In genomic region chr12:17506994-17507542, GRCm38 (mm10) we compare ENCODE assay signal across 9 mouse cellular contexts. TPM values are rescaled to one million over a fixed set of nuclear protein-coding genes. Genes with fewer than 3 reads are reported as not detected.
DNase-seq lines count a peak whose midpoint lies in the region; ATAC-seq and TF ChIP-seq lines count a peak whose summit lies in the region.
"Had no signal": no experiment of that assay in that cellular context is flagged by ENCODE, and none has a peak within 500 bp of the region (broad histone marks: within the 10 kb centered on the region; RNA-seq: fewer than 3 reads in every experiment).

No protein-coding gene starts in this region.

- 0 out of 2 replicates have a peak, but pooled peaks have one; percentile 20 for TF ChIP-seq POLR2A in small intestine, adult 2 months (IDR thresholded peaks at IDR 0.05; ENCODE audit: low read depth, low read length)

- WGBS in heart, embryonic 13.5 days, result 25% methylated on average over 13 of the region's 13 CpGs
- 6% methylated on average over 13 of the region's 13 CpGs for WGBS in small intestine, adult 2 months

- no peaks in the 10 kb centered on the region for H3K9me3 ChIP-seq in heart, embryonic 13.5 days
- H3K9me3 ChIP-seq: embryonic facial prominence, embryonic 13.5 days had no signal

- H3K9ac ChIP-seq in heart, embryonic 13.5 days, result no peak overlapping the region
- H3K9ac ChIP-seq: embryonic facial prominence, embryonic 13.5 days had no signal

- no peaks in the 10 kb centered on the region for H3K36me3 ChIP-seq in heart, embryonic 13.5 days
- H3K36me3 ChIP-seq in small intestine, adult 2 months (ENCODE audit: control insufficient read depth, insufficient read depth, low read length), result no peaks in the 10 kb centered on the region
- H3K36me3 ChIP-seq: embryonic facial prominence, embryonic 13.5 days had no signal

- H3K27ac ChIP-seq in gastrocnemius, adult 2 months, result no peak overlapping the region
- H3K27ac ChIP-seq in heart, embryonic 13.5 days (replicated peaks), result no peak overlapping the region
- peak overlapping the region; percentile 82 for H3K27ac ChIP-seq in small intestine, adult 2 months (ENCODE audit: insufficient read depth, low read depth, low read length)
- H3K27ac ChIP-seq: embryonic facial prominence, embryonic 13.5 days had no signal

- intact Hi-C loops in gastrocnemius, postnatal 14 days (cut with DNase I; ENCODE audit: low total_unique reads), result no loop called here
- intact Hi-C loops in gastrocnemius, adult 2 months (cut with DNase I), result no loop called here

- ATAC-seq in heart, embryonic 13.5 days (ENCODE audit: extremely low read depth, insufficient number of reproducible peaks, low FRiP score, low TSS enrichment), result no peak

- peaks cover 2% of the 10 kb centered on the region; the same call in 1 of the 2 replicates for H3K27me3 ChIP-seq in heart, embryonic 13.5 days (replicated peaks)
- no peaks in the 10 kb centered on the region for H3K27me3 ChIP-seq in small intestine, adult 2 months (ENCODE audit: control insufficient read depth, insufficient read depth, low read length)
- H3K27me3 ChIP-seq: embryonic facial prominence, embryonic 13.5 days had no signal

- no peak overlapping the region for H3K4me3 ChIP-seq in gastrocnemius, adult 2 months
- H3K4me3 ChIP-seq in heart, embryonic 13.5 days, result no peak overlapping the region
- no peak overlapping the region; the same call in 1 of the 2 replicates for H3K4me3 ChIP-seq in small intestine, adult 2 months (ENCODE audit: low read depth, low read length)
- H3K4me3 ChIP-seq: embryonic facial prominence, embryonic 13.5 days had no signal

- TF ChIP-seq CTCF in gastrocnemius, adult 2 months (IDR thresholded peaks at IDR 0.05), result no peak
- no peak for TF ChIP-seq CTCF in small intestine, adult 2 months (IDR thresholded peaks at IDR 0.05; ENCODE audit: extremely low read depth, insufficient read length, insufficient replicate concordance, low read depth, low read length)

- peak; percentile 12 for DNase-seq in gastrocnemius, postnatal 14 days
- no peak for DNase-seq in gastrocnemius, adult 2 months
- peak; percentile 24 to 30 for DNase-seq in CD8-positive naive resting alpha-beta T cell, adult 2 months (ENCODE audit: low read depth in 2 of 2, low spot score in 2 of 2)
- DNase-seq in liver, result peak; percentile 63
- DNase-seq in embryo, embryonic 9.5 days (ENCODE audit: extremely low spot score), result no peak
- DNase-seq in embryo, embryonic 10 days (ENCODE audit: low spot score), result no peak

- peaks cover 21% of the 10 kb centered on the region for H3K4me1 ChIP-seq in heart, embryonic 13.5 days
- peaks cover 20% of the 10 kb centered on the region for H3K4me1 ChIP-seq in small intestine, adult 2 months (ENCODE audit: control insufficient read depth, insufficient read depth, insufficient read length, low read length)
- H3K4me1 ChIP-seq: embryonic facial prominence, embryonic 13.5 days had no signal

- peak overlapping the region; percentile 35 for H3K4me2 ChIP-seq in heart, embryonic 13.5 days
- H3K4me2 ChIP-seq: embryonic facial prominence, embryonic 13.5 days had no signal

RNA-seq across cellular contexts. Expression of gene Odc1, which starts 37.5 kb away (rescaled TPM):
- total RNA-seq in gastrocnemius, postnatal 14 days (2021), result 10 to 100 TPM; 53.9 to 79.8 TPM
- 100 to 1,000 TPM in 1 of 2 experiments, 10 to 100 TPM in 1; 50.3 to 379 TPM for total RNA-seq in gastrocnemius, adult 2 months (2021)
- polyA plus RNA-seq in heart, embryonic 13.5 days (2015; fragmentation: Nextera tagmentation; extraction: Ambion mirVana), result 142 and 152 TPM in 2 replicates
- 35.0 and 113 TPM in 2 replicates for polyA plus RNA-seq in small intestine, adult 2 months (2012; rRNA removed)

Comparison
In these comparisons a context has a peak if more than half of its experiments do, and no peak if none do; other contexts are left out.
1. DNase-seq: peak in gastrocnemius, postnatal 14 days (single experiment), CD8-positive naive resting alpha-beta T cell, adult 2 months (2 of 2) and liver (single experiment); none in gastrocnemius, adult 2 months (single experiment), embryo, embryonic 9.5 days (single experiment) and embryo, embryonic 10 days (single experiment).